Mouse (Mus musculus): ENCODE measurements around the gene Tbc1d22a. TPM values are rescaled to one million over a fixed set of nuclear protein-coding genes. Genes with fewer than 3 reads are reported as not detected.
"Not testable (repeated sequence)": the region's sequence is repeated elsewhere in the genome, so short reads cannot be mapped to it uniquely, and the experiment has no call there.

The Tbc1d22a gene
- polyA plus RNA-seq, 1 experiment from 2014 or later = 11.9 TPM

- 82% methylated on average over 4 of the region's 4 CpGs for WGBS
- Histone ChIP-seq H3K27ac (replicated peaks; ENCODE audit: low read depth, low read length) (no peak overlapping the region), H3K4me1 (ENCODE audit: control insufficient read depth, insufficient read depth, low read length) (no peaks in the 10 kb centered on the region), H3K27me3 (ENCODE audit: control insufficient read depth, insufficient read depth, low read length) (no peaks in the 10 kb centered on the region), H3K9ac (replicated peaks; ENCODE audit: low read length) (no peak overlapping the region), H3K36me3 (ENCODE audit: control insufficient read depth, insufficient read depth, low read length) (no peaks in the 10 kb centered on the region), H3K9me3 (ENCODE audit: control insufficient read depth, low read length) (no peaks in the 10 kb centered on the region), H3K4me3 (replicated peaks; ENCODE audit: low read depth, low read length) (no peak overlapping the region), H3K4me2 (ENCODE audit: low read length) (no peak overlapping the region)
- DNase-seq (no peak), ATAC-seq (ENCODE audit: low FRiP score, low TSS enrichment) (no peak)
Measured at GRCm38 (mm10) chr15:86220715-86221114, 6.5 kb downstream of the Tbc1d22a start.

DNA sequence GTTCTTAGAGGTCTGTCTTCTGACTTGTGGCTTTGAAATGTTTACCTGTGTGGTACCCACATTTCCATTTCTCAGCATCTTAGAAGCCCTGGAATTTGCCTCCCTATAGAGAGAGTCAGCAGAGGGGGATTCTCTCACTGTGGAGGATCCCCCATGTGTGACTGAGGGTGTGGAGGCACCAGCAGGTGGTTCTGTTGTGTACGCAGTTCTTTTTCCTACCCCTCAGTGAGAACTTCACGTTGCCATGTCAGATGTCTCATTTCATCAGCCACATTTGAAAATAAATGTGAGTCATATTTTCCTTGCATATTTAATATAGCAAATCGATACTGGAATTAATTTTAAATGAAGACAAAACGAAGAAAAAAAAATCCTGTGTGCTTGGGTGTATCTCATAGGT, 7.1 kb downstream of the Tbc1d22a start:
- no peaks in the 10 kb centered on the region for H3K36me3 ChIP-seq (ENCODE audit: control insufficient read depth, insufficient read depth, low read length)
- no peaks in the 10 kb centered on the region for H3K27me3 ChIP-seq (ENCODE audit: control insufficient read depth, insufficient read depth, low read length)
- ATAC-seq (ENCODE audit: low FRiP score, low TSS enrichment) (no peak), DNase-seq (no peak)
- 75% methylated on average over 4 of the region's 4 CpGs for WGBS
- no peaks in the 10 kb centered on the region for H3K4me1 ChIP-seq (ENCODE audit: control insufficient read depth, insufficient read depth, low read length)
- H3K9me3 ChIP-seq (ENCODE audit: control insufficient read depth, low read length) = no peaks in the 10 kb centered on the region
- no peak overlapping the region for H3K4me2 ChIP-seq (ENCODE audit: low read length)
- no peak overlapping the region for H3K27ac ChIP-seq (replicated peaks; ENCODE audit: low read depth, low read length)
- H3K9ac ChIP-seq (replicated peaks; ENCODE audit: low read length) = no peak overlapping the region
- H3K4me3 ChIP-seq (replicated peaks; ENCODE audit: low read depth, low read length) = no peak overlapping the region

DNA sequence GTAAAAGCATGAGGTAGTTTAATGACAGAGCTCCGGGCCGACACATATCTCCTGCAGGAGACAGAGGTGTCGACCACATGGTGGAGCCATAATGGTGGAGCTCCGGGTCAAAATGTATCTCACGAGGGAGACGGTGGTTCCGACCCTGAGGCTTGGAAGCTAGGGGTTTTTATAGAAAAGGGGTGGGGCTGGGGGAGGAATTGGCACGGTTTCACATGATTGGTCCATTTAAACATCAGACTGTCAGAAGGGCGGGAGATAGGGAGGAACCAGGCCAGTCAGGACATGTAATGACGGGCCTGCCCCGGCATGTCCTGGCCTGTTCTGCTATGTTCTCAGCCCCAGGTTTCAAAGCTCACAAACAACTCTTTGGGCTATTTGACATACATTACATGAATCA, 7.6 kb downstream of the Tbc1d22a start:
- H3K4me3 ChIP-seq (replicated peaks; ENCODE audit: low read depth, low read length); H3K27ac ChIP-seq (replicated peaks; ENCODE audit: low read depth, low read length); H3K9ac ChIP-seq (replicated peaks; ENCODE audit: low read length); H3K4me2 ChIP-seq (ENCODE audit: low read length); DNase-seq; H3K9me3 ChIP-seq (ENCODE audit: control insufficient read depth, low read length); ATAC-seq (ENCODE audit: low FRiP score, low TSS enrichment); H3K36me3 ChIP-seq (ENCODE audit: control insufficient read depth, insufficient read depth, low read length); H3K4me1 ChIP-seq (ENCODE audit: control insufficient read depth, insufficient read depth, low read length); H3K27me3 ChIP-seq (ENCODE audit: control insufficient read depth, insufficient read depth, low read length): not testable (repeated sequence)
- WGBS = 88% methylated on average over 11 of the region's 11 CpGs

DNA sequence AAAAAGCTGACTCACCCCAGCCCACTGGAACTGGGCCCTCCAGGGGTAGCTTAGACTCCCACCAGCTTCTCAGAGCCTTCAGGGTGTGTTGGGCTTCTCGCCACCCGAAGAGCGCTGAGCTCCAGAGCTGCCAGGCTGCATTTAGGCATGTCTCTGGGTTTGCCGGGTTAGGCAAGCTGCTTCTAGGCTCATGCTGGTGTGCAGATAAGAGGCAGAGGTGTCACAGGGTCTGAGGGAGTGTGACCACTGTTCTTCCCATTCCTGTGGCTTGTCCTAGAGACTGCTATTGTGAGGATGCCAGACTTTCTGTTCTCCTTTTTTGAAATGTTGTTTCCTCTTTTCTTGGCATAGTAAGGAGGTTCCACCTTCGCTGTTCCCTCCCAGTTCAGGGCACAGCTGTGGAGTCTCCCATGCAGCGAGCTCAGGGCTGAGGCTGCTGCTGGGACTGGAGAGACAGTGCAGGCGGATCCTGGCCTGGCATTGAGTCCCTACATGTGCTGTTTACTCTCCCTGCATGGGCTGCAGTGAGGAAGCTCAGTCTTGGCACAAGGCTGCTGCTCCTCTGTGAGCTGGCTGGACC, 10.8 kb downstream of the Tbc1d22a start:
- Histone ChIP-seq H3K27me3 (ENCODE audit: control insufficient read depth, insufficient read depth, low read length) (no peaks in the 10 kb centered on the region), H3K9ac (replicated peaks; ENCODE audit: low read length) (no peak overlapping the region), H3K4me3 (replicated peaks; ENCODE audit: low read depth, low read length) (no peak overlapping the region), H3K4me2 (ENCODE audit: low read length) (no peak overlapping the region), H3K9me3 (ENCODE audit: control insufficient read depth, low read length) (no peaks in the 10 kb centered on the region), H3K4me1 (ENCODE audit: control insufficient read depth, insufficient read depth, low read length) (no peaks in the 10 kb centered on the region), H3K27ac (replicated peaks; ENCODE audit: low read depth, low read length) (no peak overlapping the region), H3K36me3 (ENCODE audit: control insufficient read depth, insufficient read depth, low read length) (no peaks in the 10 kb centered on the region)
- WGBS = 85% methylated on average over 7 of the region's 7 CpGs
- ATAC-seq (ENCODE audit: low FRiP score, low TSS enrichment) (no peak), DNase-seq (no peak)

DNA sequence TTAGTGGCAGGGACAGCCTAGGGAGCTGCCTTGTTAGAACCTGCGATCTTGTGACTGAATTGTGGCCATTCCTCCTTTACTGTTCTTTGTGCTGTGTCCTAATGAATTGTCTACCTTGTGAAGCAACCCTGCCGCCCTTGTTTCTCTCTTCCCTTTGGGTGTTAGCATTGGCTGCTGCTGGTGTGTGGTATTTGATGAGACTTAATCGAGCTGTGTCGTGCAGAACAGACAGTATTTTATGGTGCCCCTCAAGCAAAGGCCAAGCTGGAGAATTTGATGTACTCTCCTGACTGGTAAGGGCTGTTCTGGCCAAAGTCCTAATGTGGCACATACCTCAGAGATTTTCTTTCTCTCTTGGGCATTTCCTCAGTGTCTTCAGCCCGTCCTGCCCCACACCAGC, 12.0 kb downstream of the Tbc1d22a start:
- Histone ChIP-seq H3K4me1 (ENCODE audit: control insufficient read depth, insufficient read depth, low read length) (no peaks in the 10 kb centered on the region), H3K9ac (replicated peaks; ENCODE audit: low read length) (no peak overlapping the region), H3K27me3 (ENCODE audit: control insufficient read depth, insufficient read depth, low read length) (no peaks in the 10 kb centered on the region), H3K27ac (replicated peaks; ENCODE audit: low read depth, low read length) (no peak overlapping the region), H3K4me2 (ENCODE audit: low read length) (no peak overlapping the region), H3K9me3 (ENCODE audit: control insufficient read depth, low read length) (no peaks in the 10 kb centered on the region), H3K4me3 (replicated peaks; ENCODE audit: low read depth, low read length) (no peak overlapping the region), H3K36me3 (ENCODE audit: control insufficient read depth, insufficient read depth, low read length) (no peaks in the 10 kb centered on the region)
- WGBS = 86% methylated on average over 5 of the region's 5 CpGs
- no peak for DNase-seq
- no peak for ATAC-seq (ENCODE audit: low FRiP score, low TSS enrichment)

- Histone ChIP-seq H3K9ac (replicated peaks; ENCODE audit: low read length) (no peak overlapping the region), H3K4me3 (replicated peaks; ENCODE audit: low read depth, low read length) (no peak overlapping the region), H3K27ac (replicated peaks; ENCODE audit: low read depth, low read length) (no peak overlapping the region), H3K4me2 (ENCODE audit: low read length) (no peak overlapping the region), H3K4me1 (ENCODE audit: control insufficient read depth, insufficient read depth, low read length) (no peaks in the 10 kb centered on the region; the same call in 1 of the 2 replicates), H3K27me3 (ENCODE audit: control insufficient read depth, insufficient read depth, low read length) (no peaks in the 10 kb centered on the region), H3K36me3 (ENCODE audit: control insufficient read depth, insufficient read depth, low read length) (no peaks in the 10 kb centered on the region), H3K9me3 (ENCODE audit: control insufficient read depth, low read length) (no peaks in the 10 kb centered on the region)
- DNase-seq = no peak
- 93% methylated on average over 2 of the region's 2 CpGs for WGBS
- no peak for ATAC-seq (ENCODE audit: low FRiP score, low TSS enrichment)
Measured at GRCm38 (mm10) chr15:86226968-86227367, 12.7 kb downstream of the Tbc1d22a start.

DNA sequence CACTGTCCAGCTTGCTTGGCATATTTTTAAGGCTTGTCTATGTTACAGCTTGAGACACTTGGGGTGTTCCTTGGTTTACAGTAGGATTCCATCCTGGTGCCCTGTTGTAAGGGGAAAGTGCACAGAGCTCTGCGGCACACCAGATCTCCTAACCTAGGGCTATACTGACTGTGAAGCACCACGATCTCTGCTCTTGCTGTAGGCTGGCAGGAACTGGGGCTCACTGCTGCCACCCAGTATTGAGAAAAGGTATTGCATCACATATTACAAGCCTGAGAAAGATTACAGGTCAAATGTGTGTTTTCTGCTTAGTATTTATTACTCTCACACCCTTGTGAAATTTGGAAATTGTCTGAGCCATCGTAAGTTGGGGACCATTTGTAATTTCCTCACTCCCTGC, 13.9 kb downstream of the Tbc1d22a start:
- DNase-seq (peak; percentile 67), ATAC-seq (ENCODE audit: low FRiP score, low TSS enrichment) (no peak)
- no peak overlapping the region for H3K4me3 ChIP-seq (replicated peaks; ENCODE audit: low read depth, low read length)
- no peak overlapping the region for H3K4me2 ChIP-seq (ENCODE audit: low read length)
- 39% methylated on average over 3 of the region's 3 CpGs for WGBS
- H3K4me1 ChIP-seq (ENCODE audit: control insufficient read depth, insufficient read depth, low read length) = no peaks in the 10 kb centered on the region; the same call in 1 of the 2 replicates
- H3K27ac ChIP-seq (replicated peaks; ENCODE audit: low read depth, low read length) = no peak overlapping the region
- H3K9me3 ChIP-seq (ENCODE audit: control insufficient read depth, low read length) = no peaks in the 10 kb centered on the region
- no peak overlapping the region for H3K9ac ChIP-seq (replicated peaks; ENCODE audit: low read length)
- H3K36me3 ChIP-seq (ENCODE audit: control insufficient read depth, insufficient read depth, low read length) = no peaks in the 10 kb centered on the region
- H3K27me3 ChIP-seq (ENCODE audit: control insufficient read depth, insufficient read depth, low read length) = no peaks in the 10 kb centered on the region

DNA sequence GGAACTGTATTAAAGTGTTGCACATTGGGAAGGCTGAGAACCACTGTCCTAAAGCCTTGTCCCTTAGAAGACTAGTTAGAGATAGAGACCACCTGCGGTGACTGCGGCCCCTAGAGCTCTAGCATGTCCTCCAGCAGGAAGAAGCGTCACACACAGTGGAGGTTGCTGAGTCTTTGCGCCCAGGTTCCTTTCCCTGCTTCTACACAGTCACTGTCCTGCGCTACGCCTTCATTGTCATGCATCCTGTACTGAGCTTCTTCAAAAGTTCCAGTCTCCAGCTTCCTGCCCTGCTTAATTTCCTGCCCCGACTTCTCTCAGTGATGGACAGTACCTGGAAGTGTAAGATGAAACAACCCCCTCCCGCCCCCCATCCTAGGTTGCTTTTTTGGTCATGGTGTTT, 14.8 kb downstream of the Tbc1d22a start:
- no peak overlapping the region for H3K9ac ChIP-seq (replicated peaks; ENCODE audit: low read length)
- no peak overlapping the region for H3K4me2 ChIP-seq (ENCODE audit: low read length)
- no peaks in the 10 kb centered on the region; the same call in 1 of the 2 replicates for H3K4me1 ChIP-seq (ENCODE audit: control insufficient read depth, insufficient read depth, low read length)
- H3K27ac ChIP-seq (replicated peaks; ENCODE audit: low read depth, low read length) = no peak overlapping the region
- ATAC-seq (ENCODE audit: low FRiP score, low TSS enrichment) (no peak), DNase-seq (no peak)
- H3K9me3 ChIP-seq (ENCODE audit: control insufficient read depth, low read length) = no peaks in the 10 kb centered on the region
- no peak overlapping the region for H3K4me3 ChIP-seq (replicated peaks; ENCODE audit: low read depth, low read length)
- no peaks in the 10 kb centered on the region for H3K36me3 ChIP-seq (ENCODE audit: control insufficient read depth, insufficient read depth, low read length)
- H3K27me3 ChIP-seq (ENCODE audit: control insufficient read depth, insufficient read depth, low read length) = no peaks in the 10 kb centered on the region
- WGBS = 90% methylated on average over 8 of the region's 8 CpGs

- H3K4me2 ChIP-seq (ENCODE audit: low read length) = no peak overlapping the region
- H3K4me3 ChIP-seq (replicated peaks; ENCODE audit: low read depth, low read length) = no peak overlapping the region
- no peak overlapping the region for H3K9ac ChIP-seq (replicated peaks; ENCODE audit: low read length)
- no peaks in the 10 kb centered on the region for H3K9me3 ChIP-seq (ENCODE audit: control insufficient read depth, low read length)
- no peaks in the 10 kb centered on the region for H3K36me3 ChIP-seq (ENCODE audit: control insufficient read depth, insufficient read depth, low read length)
- H3K27ac ChIP-seq (replicated peaks; ENCODE audit: low read depth, low read length) = 0 out of 2 replicates have a peak overlapping the region, but pooled peaks have one; percentile 41
- H3K4me1 ChIP-seq (ENCODE audit: control insufficient read depth, insufficient read depth, low read length) = no peaks in the 10 kb centered on the region; the same call in 1 of the 2 replicates
- ATAC-seq (ENCODE audit: low FRiP score, low TSS enrichment) = no peak
- no peaks in the 10 kb centered on the region for H3K27me3 ChIP-seq (ENCODE audit: control insufficient read depth, insufficient read depth, low read length)
- 71% methylated on average over 11 of the region's 11 CpGs for WGBS
- DNase-seq = no peak
Measured at GRCm38 (mm10) chr15:86229623-86230022, 15.4 kb downstream of the Tbc1d22a start.

Data from midbrain, embryonic 14.5 days (tissue).